Mouse (Mus musculus) liver, postnatal 0 days (tissue): ENCODE results near the gene Slc47a1.

Experiments
- CTCF ChIP-seq: sonication (generic); IDR thresholded peaks from 2 replicates; pipeline ENCODE4 v1.5.1; 2016; ENCODE audit warnings: antibody characterized with exemption, low read depth
- EP300 ChIP-seq: IDR thresholded peaks from 2 replicates; pipeline ENCODE4 v1.6.1; 2016; ENCODE audit warnings: antibody characterized with exemption, low read depth, mild to moderate bottlenecking

DNA sequence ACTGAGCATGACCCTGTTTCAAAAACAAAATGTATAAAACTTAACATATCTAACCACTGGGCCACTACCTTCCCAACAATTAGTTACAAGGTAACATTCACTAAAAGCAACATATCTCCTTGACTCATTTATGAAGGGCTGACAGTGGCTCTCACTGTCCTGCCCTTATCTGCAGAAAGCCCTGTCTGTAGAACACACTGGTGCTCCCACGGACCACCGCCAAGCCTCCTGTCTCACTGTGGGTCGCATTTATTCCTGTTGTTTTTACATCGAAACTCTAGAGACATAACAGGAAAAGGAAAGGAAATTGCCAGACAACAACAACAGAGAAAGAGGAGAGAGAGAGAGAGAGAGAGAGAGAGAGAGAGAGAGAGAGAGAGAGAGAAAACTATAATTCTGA is 36.9 kb downstream of the Slc47a1 start:
- no peak for TF ChIP-seq CTCF
- no peak for TF ChIP-seq EP300
